Mouse (Mus musculus): Measurements from ENCODE around the gene Arrdc1.

The Arrdc1 gene

GRCm38 (mm10) chr2:24890541-24891447 is 44.3 kb downstream of the Arrdc1 start:
- in situ Hi-C loops (cut with MboI; ENCODE audit: low pct_unique_long_range_greater_than_20kb in 1 of 2, low sequenced_read_pairs in 2 of 2, unreplicated experiment in 1 of 2): no loop called here

GRCm38 (mm10) chr2:24888895-24889294 is 46.2 kb downstream of the Arrdc1 start:
- in situ Hi-C loops (cut with MboI; ENCODE audit: low pct_unique_long_range_greater_than_20kb in 1 of 2, low sequenced_read_pairs in 2 of 2, unreplicated experiment in 1 of 2): no loop called here

GRCm38 (mm10) chr2:24880686-24881085 is 54.4 kb downstream of the Arrdc1 start:
- in situ Hi-C loops (cut with MboI; ENCODE audit: low pct_unique_long_range_greater_than_20kb in 1 of 2, low sequenced_read_pairs in 2 of 2, unreplicated experiment in 1 of 2): no loop called here

All from mouse embryonic stem cell (cell line).